Mouse (Mus musculus) megakaryocyte, embryonic 14.5 days (primary cell): ENCODE measurements at regions not wholly inside any gene's neighbourhood (a gene's known extent, or its start where the extent isn't known, plus 50 kb on each side); places are given as distances from the start of the nearest gene placed in this dataset.

Experiments
- FLI1 ChIP-seq: IDR thresholded peaks from 2 replicates; pipeline ENCODE4 v1.6.1; 2012; ENCODE audit warnings: low read length, inconsistent platforms, mixed read lengths
- GATA1 ChIP-seq: IDR thresholded peaks from 3 replicates; pipeline ENCODE4 v1.6.1; 2012; ENCODE audit warnings: mixed read lengths, low read length, inconsistent platforms, borderline replicate concordance

- TF ChIP-seq GATA1 (no peak), FLI1 (no peak)
These were observed 255.5 kb downstream of the Wdr11 start for GRCm38 (mm10) chr7:129847136-129847535.
